Mouse (Mus musculus) right cerebral cortex, postnatal 14 days (tissue): ENCODE results near the gene Trim58.

ENCODE experiments used
- DNase-seq: peaks from one replicate; pipeline ENCODE4 v3.0.0; 2022

The Trim58 gene

DNA sequence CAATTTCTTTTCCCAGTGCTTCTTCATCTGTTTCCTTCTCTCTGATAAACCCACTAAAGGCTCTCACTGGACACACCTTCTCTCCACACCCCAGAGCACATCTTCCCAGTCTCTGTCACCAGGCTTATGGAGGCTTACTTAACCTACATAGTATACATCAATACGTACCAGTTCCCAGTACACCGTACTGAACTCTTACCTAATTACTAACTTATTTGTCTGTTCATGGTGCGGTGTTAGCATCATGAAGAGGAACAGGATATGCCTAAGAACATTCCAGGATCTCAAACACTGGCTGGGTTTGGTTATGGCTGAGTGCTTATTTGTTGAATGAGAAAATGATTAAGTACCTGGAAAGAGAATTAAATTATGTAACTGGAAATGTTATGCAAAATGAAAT is 14.9 kb downstream of the Trim58 start:
- no peak for DNase-seq

DNA sequence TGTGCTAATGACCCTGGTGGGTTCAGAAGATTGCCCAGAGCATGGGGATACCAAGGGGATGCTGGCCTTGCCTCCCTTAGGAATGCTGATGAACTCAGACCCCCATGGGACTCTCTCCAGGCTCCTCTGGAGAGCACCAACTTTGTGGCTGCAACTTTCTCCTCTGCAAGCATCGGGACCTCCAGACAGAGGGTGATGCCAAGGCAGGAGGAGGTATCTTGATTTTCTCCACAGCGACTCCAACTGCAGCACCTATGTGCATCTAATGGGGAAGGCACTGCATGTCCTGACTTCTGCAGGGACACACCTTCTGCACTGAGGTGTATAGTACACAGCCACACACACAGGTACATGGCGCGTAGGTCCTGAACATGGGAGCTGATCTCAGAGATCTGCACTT is 18.3 kb downstream of the Trim58 start, which contains the start of gene Olfr322:
Olfr322 (plus strand) TSS at position 187 of the 400 bp plus-strand sequence.
- no peak for DNase-seq

- DNase-seq = no peak
Observed at GRCm38 (mm10) chr11:58669252-58669651, 29.0 kb downstream of the Trim58 start.

DNA sequence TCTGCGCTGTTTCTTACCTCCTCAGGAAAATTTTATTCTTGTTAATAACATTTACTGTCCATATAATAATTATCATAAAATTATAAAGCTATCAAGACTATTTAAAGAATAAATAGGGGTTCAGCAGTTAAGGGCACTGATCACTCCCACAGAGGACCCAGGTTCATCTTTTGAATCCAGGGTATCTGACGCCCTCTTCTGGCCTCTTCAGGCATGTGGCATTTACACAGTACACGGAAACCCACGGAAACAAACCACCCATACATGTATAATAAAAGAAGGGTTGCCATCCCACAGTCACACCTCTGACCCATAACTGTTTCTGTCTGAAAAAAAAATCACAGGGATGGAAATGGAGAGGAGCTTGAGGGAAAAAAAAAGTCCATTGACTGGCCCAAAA is 31.6 kb downstream of the Trim58 start:
- DNase-seq = no peak

GRCm38 (mm10) chr11:58680799-58681198 is 40.5 kb downstream of the Trim58 start, which contains the start of gene Olfr320:
Gene Olfr320, plus strand, starts transcription at chr11:58681099.
- no peak for DNase-seq

DNA sequence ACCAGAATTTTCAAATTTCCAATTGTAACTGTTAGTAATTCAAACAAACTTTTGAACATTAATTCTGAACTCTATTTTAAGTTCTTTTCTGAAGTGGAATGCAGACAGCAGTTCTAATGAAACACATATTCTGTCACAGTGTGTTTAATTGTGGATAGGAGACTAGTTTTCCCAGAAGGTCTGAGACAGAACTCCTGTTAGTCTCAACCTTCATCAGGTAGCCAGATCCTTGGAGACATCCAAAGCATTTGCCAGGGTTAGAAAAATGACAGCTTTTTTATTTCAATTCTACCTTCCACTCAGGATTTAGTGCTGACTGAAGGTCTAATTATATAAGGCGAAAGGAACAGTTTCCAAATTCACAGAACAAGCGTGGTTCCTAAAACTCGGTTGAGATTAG is 58.6 kb downstream of the Trim58 start, which contains the start of gene Olfr319:
Olfr319 (plus strand) TSS at position 301 of the 400 bp plus-strand sequence.
- no peak for DNase-seq
